Mouse (Mus musculus) liver, postnatal 0 days (tissue): ENCODE data around the gene Asrgl1. TPM values are rescaled to one million over a fixed set of nuclear protein-coding genes. Genes with fewer than 3 reads are reported as not detected.
"Not testable (repeated sequence)": the region's sequence is repeated elsewhere in the genome, so short reads cannot be mapped to it uniquely, and the experiment has no call there.

Experiments
- ATAC-seq: fragments of 200-750 bp; cut with Nextera tagmentation; 2 replicates; pipeline ENCODE4 v1.8.0; 2017; ENCODE audit warnings: mild to moderate bottlenecking, moderate library complexity
- DNase-seq: peaks from one replicate; pipeline ENCODE4 v3.0.0-alpha.2; 2016
- H3K27ac ChIP-seq: fragments of 300-500 bp; sonication (generic); 2 replicates; pipeline ENCODE4 v1.5.1; 2014; ENCODE audit warnings: antibody characterized with exemption, moderate library complexity, mild to moderate bottlenecking, low read depth
- H3K27me3 ChIP-seq: fragments of 300-500 bp; sonication (generic); 2 replicates; pipeline ENCODE4 v1.6.1; 2014; ENCODE audit warnings: low read length, control low read depth, mixed read lengths; ENCODE audit not compliant: insufficient read depth
- H3K36me3 ChIP-seq: fragments of 300-500 bp; sonication (generic); replicated peaks from 2 replicates; pipeline ENCODE4 v1.6.1; 2014; ENCODE audit warnings: mild to moderate bottlenecking, control low read depth, low read length, moderate library complexity, mixed read lengths; ENCODE audit not compliant: insufficient read depth
- H3K4me1 ChIP-seq: fragments of 300-500 bp; sonication (generic); 2 replicates; pipeline ENCODE4 v1.6.1; 2014; ENCODE audit warnings: antibody characterized with exemption, mild to moderate bottlenecking, control low read depth; ENCODE audit not compliant: insufficient read depth
- H3K4me2 ChIP-seq: fragments of 300-500 bp; sonication (generic); 2 replicates; pipeline ENCODE4 v1.6.1; 2014; ENCODE audit warnings: low read depth, mild to moderate bottlenecking, low read length, moderate library complexity, mixed read lengths
- H3K4me3 ChIP-seq: fragments of 300-500 bp; sonication (generic); 2 replicates; pipeline ENCODE4 v1.5.1; 2014; ENCODE audit warnings: low read depth, low read length
- H3K9ac ChIP-seq: fragments of 300-500 bp; sonication (generic); replicated peaks from 2 replicates; pipeline ENCODE4 v1.6.1; 2014; ENCODE audit warnings: mild to moderate bottlenecking, moderate library complexity
- H3K9me3 ChIP-seq: fragments of 300-500 bp; sonication (generic); 2 replicates; pipeline ENCODE4 v1.6.1; 2016; ENCODE audit warnings: mild to moderate bottlenecking, control low read depth, low read length, mixed read lengths
- CTCF ChIP-seq: sonication (generic); IDR thresholded peaks from 2 replicates; pipeline ENCODE4 v1.5.1; 2016; ENCODE audit warnings: antibody characterized with exemption, low read depth
- EP300 ChIP-seq: IDR thresholded peaks from 2 replicates; pipeline ENCODE4 v1.6.1; 2016; ENCODE audit warnings: antibody characterized with exemption, low read depth, mild to moderate bottlenecking
- WGBS: fragments of 180-500 bp; shearing (Covaris S2); extraction: QIAGEN DNeasy Blood & Tissue Kit; methylation state at CpG from one replicate; pipeline ENCODE4 v1.1.7; 2014; ENCODE audit not compliant: insufficient replicate concordance; 5-methylcytosine and 5-hydroxymethylcytosine counted together
- polyA plus RNA-seq: library from polyadenylated mRNA; unstranded; fragments of >200 nt; fragmentation: Nextera tagmentation; extraction: Ambion mirVana; gene quantifications from 2 replicates; pipeline ENCODE4 v1.2.1, GENCODE M21; 2015

The Asrgl1 gene
- 7.0 and 8.3 TPM in 2 replicates for polyA plus RNA-seq

DNA sequence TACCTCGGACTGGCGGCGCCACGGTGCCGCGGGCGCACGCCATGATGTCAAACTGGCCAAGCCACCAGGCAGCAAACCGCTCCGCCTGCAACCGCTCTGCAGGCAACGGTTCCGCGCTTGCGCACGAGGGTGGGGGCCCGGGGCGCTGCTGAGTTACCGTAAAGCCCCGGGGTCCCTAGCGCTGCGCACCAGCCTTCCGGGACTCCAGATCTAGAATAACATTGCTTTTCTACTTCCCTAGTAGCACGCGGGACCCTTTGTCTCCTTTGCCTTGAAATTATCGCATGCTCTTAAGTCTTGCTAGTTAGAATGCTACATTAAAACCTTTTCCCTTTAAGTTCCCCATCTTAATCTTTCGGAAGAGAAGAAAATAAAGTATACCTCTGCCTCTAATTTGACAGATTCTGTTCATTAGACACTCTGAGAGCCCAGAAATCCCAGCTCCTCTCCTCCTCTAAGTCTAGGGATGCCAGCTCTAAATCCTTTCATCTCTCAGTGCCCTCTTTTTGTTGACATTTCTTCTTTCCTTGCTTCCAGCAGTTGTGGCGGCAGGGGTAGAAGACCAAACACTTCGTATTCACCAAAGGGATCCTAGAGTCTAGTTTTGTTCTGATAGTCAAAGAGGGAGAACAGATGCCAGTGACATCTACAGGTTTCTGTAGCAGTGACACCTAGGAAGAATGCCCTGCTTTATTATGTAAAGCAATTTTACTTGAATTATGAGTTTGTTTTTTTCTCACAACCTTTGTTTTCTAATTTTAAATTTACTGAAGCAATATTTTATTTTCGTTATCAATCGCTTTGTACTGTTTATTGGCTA lies at the start of gene Asrgl1:
Asrgl1 (minus strand) TSS at position 125 of the 820 bp plus-strand sequence.
- peak within 1 kb of the TSS; percentile 26; the same call in 1 of the 2 replicates for H3K27ac ChIP-seq
- peaks cover 7% of the 10 kb centered on the region for H3K4me1 ChIP-seq
- 10% methylated on average over 31 of the region's 31 CpGs for WGBS
- H3K9me3 ChIP-seq, result no peaks in the 10 kb centered on the region
- no peaks in the 10 kb centered on the region for H3K27me3 ChIP-seq
- H3K4me3 ChIP-seq, result peak within 1 kb of the TSS; percentile 79
- peak; percentile 97 for ATAC-seq
- peak; percentile 90 for DNase-seq
- peak; percentile 8; the same call in 1 of the 2 replicates for TF ChIP-seq CTCF
- no peak for TF ChIP-seq EP300
- peak within 1 kb of the TSS; percentile 99 for H3K4me2 ChIP-seq
- peak within 1 kb of the TSS; percentile 84 for H3K9ac ChIP-seq
- H3K36me3 ChIP-seq, result no peaks in the 10 kb centered on the region

DNA sequence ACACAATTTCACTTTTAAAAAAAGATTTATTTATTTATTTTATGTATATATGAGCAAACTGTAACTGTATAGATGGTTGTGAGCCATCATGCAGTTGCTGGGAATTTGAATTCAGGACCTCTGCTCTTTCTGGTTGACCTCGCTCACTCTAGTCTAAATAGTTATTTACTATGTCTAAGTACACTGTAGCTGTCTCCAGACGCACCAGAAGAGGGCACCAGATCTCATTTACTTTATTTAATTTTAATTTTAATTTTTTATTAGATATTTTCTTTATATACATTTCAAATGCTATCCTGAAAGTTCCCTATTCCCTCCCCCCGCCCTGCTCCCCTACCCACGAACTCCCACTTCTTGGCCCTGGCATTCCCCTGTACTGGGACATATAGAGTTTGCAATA lies 10.8 kb upstream of the Asrgl1 start:
- DNase-seq (no peak), ATAC-seq (no peak)
- WGBS, result 58% methylated on average over 4 of the region's 4 CpGs
- TF ChIP-seq CTCF, result no peak
- Histone ChIP-seq H3K4me2 (no peak overlapping the region), H3K36me3 (no peaks in the 10 kb centered on the region), H3K27ac (no peak overlapping the region), H3K9me3 (no peaks in the 10 kb centered on the region), H3K4me3 (no peak overlapping the region), H3K4me1 (no peaks in the 10 kb centered on the region), H3K27me3 (no peaks in the 10 kb centered on the region), H3K9ac (no peak overlapping the region)

DNA sequence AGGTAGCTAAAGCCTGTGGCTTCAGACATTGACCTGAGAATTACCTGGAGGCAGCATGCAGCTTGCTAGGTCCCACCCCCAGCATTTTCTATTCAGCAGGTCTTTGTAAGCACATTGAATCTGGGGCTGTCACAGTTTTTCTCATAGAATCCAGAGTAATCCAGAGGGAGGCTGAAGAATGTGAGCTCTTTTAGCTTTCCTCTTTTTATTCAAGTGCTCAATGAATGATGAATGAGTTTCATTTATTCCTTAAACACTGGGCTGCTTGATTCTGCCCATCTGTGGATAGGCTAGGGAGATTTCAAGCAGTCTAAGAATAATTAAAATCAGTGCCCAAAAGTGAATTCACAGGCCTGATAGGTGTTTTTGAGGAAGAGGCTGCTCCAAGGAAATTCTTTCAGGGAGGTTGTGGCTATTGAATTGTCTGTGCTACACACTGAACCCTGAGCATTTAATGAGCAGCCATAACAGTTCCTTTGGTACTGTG lies 8.2 kb upstream of the Asrgl1 start:
- no peak overlapping the region for H3K4me2 ChIP-seq
- no peak overlapping the region for H3K27ac ChIP-seq
- H3K4me1 ChIP-seq, result no peaks in the 10 kb centered on the region
- ATAC-seq, result no peak
- no peaks in the 10 kb centered on the region for H3K36me3 ChIP-seq
- no peak overlapping the region for H3K4me3 ChIP-seq
- H3K9me3 ChIP-seq, result no peaks in the 10 kb centered on the region
- H3K9ac ChIP-seq, result no peak overlapping the region
- no peak for DNase-seq
- TF ChIP-seq EP300, result no peak
- no peak for TF ChIP-seq CTCF
- no peaks in the 10 kb centered on the region for H3K27me3 ChIP-seq

DNA sequence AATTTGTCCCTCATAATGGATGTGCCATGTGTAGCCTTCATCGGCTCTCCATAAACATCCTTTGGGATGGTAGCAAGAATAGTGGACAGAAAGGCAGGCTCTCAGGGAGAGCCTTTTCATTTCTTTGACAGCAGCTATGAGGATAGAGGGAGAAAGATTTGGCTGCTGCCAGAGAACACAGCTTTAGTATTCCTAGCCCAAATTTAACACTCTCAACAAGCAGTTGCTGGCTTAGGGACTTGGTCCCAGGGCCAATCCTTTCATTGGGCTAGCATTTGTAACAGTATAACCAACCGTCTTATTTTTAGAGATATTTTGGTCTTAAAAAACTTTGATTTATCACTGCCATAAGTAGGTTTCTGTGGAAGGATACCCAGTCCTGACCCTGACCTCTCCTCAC lies 7.8 kb upstream of the Asrgl1 start:
- no peak overlapping the region for H3K4me2 ChIP-seq
- no peak overlapping the region for H3K9ac ChIP-seq
- H3K4me3 ChIP-seq, result no peak overlapping the region
- no peaks in the 10 kb centered on the region for H3K27me3 ChIP-seq
- no peak for DNase-seq
- no peaks in the 10 kb centered on the region for H3K4me1 ChIP-seq
- no peaks in the 10 kb centered on the region for H3K9me3 ChIP-seq
- no peak for ATAC-seq
- H3K27ac ChIP-seq, result no peak overlapping the region
- no peaks in the 10 kb centered on the region for H3K36me3 ChIP-seq
- TF ChIP-seq CTCF (no peak), EP300 (no peak)
- WGBS, result 78% methylated on average over 2 of the region's 2 CpGs

DNA sequence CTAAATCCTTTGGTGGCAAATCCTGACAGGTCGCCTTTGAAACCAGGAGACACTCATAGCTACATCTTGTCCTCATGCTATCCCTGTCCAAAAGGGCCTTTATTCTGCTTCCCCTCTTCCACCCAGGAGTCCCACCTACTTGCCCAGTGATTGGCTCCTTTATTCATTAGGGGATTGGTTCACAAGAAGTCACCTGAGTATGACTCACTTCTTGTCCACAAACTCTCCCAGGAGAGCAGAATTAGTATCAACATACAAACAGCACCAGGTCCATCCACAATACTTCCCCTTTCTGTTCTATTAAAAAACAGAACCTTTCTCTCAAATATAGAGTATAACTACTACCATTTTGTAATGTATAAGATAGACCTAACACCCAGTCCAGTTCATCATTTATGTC lies 4.9 kb upstream of the Asrgl1 start:
- not testable (repeated sequence) for H3K4me3 ChIP-seq, H3K4me1 ChIP-seq, H3K4me2 ChIP-seq, H3K9me3 ChIP-seq, DNase-seq, ATAC-seq, H3K36me3 ChIP-seq, H3K27me3 ChIP-seq, H3K27ac ChIP-seq, H3K9ac ChIP-seq
- 62% methylated on average over 1 of the region's 1 CpGs for WGBS

DNA sequence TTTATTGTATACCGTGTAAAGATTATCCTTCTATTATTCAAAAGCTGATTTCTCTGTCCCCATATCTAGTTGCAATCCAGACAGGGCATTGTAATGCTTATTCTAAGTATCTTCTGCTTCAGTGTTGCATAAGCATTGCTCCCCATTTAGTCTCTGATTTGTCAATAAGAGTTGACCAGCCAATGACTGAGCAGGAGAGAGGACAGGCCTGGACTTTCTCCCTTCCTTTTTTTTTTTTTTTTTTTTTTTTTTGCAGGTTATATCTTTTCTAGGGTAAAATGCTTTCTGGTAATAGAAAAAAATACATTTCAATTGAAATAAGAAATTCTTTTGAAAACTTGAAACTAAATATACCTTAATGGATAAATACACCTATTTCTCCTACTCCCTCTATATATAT lies 1.7 kb upstream of the Asrgl1 start:
- DNase-seq, result no peak
- H3K27me3 ChIP-seq, result no peaks in the 10 kb centered on the region
- WGBS, result 81% methylated on average over 1 of the region's 1 CpGs
- no peak overlapping the region for H3K27ac ChIP-seq
- H3K4me3 ChIP-seq, result no peak overlapping the region
- H3K9me3 ChIP-seq, result no peaks in the 10 kb centered on the region
- no peak overlapping the region for H3K4me2 ChIP-seq
- ATAC-seq, result peak; percentile 35; the same call in 1 of the 2 replicates
- TF ChIP-seq EP300, result no peak
- TF ChIP-seq CTCF, result no peak
- peaks cover 7% of the 10 kb centered on the region for H3K4me1 ChIP-seq
- H3K9ac ChIP-seq, result no peak overlapping the region
- no peaks in the 10 kb centered on the region for H3K36me3 ChIP-seq
